Mouse (Mus musculus) ES-Bruce4 (cell line): Measurements from ENCODE around the gene Cacnb2.

Experiments used
- CTCF ChIP-seq: IDR thresholded peaks from one replicate; pipeline ENCODE4 v1.8.1; 2011; ENCODE audit warnings: low read depth, low read length
- EP300 ChIP-seq: IDR thresholded peaks from 2 replicates; pipeline ENCODE4 v1.6.1; 2011; ENCODE audit warnings: low read depth, low read length; ENCODE audit not compliant: insufficient read depth
- POLR2A ChIP-seq: IDR thresholded peaks from one replicate; pipeline ENCODE4 v1.8.1; 2011; ENCODE audit warnings: low read length; ENCODE audit not compliant: insufficient read depth

DNA sequence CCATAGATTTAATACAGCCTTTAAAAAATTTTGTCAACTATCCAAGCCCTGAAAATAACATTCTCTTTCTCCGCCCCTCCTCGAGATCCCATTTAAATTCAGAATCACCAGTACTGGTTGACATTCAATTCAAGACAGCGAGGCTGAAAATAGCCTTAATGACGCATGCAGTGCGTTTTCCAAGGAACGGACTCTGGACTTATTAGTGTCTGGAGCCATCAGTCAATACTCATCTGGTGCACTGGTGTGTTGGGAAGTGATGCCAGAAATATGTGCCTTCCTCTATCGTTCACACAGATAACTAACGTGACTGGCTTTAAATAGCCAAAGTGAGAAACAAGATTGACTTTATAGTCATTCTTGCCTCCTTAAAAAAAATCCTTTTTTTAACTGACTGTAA lies 333.6 kb downstream of the Cacnb2 start:
- TF ChIP-seq EP300: no peak
- no peak for TF ChIP-seq CTCF
- TF ChIP-seq POLR2A: no peak
